Mouse (Mus musculus): Measurements from ENCODE around the gene Qrich1. TPM values are rescaled to one million over a fixed set of nuclear protein-coding genes. Genes with fewer than 3 reads are reported as not detected.

Qrich1 gene
- polyA plus RNA-seq, 1 experiment from 2014 or later = 58.1 TPM

DNA sequence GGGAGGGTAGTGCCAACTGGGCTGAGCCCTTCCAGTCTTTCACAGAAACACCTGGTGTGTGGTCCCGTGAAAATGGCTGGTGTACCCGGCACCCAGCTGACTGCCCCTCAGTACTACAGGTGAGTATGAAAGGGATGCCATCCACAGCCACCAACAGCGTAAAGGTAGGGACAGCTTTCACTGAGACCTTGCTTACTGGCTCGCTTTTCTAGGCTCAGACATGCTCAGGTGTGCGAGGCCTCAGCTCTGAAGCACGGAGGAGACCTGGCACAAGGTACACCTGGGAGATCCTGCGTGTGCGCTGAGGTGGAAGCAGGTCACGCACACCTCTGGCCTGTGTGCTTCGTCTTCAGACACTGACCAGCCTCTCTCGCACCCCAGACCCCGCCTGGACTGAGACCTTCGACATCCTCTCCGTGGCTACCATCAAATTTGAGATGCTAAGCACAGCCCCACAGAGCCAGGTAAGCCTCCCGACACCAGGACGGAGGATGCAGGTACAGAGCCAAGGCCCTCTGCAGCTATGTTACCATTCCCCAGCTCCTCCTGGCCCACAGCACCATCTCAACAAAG is 54.9 kb downstream of the Qrich1 start:
- Histone ChIP-seq H3K4me2 (replicated peaks; ENCODE audit: low read depth, low read length) (no peak overlapping the region), H3K36me3 (ENCODE audit: insufficient read depth, low read length) (peaks cover 11% of the 10 kb centered on the region), H3K4me1 (ENCODE audit: insufficient read depth, low read depth, low read length) (peaks cover 7% of the 10 kb centered on the region; the same call in 1 of the 2 replicates)

GRCm38 (mm10) chr9:108572321-108572720 is 55.7 kb downstream of the Qrich1 start:
- Histone ChIP-seq H3K4me3 (ENCODE audit: low read depth, low read length) (no peak overlapping the region), H3K4me2 (replicated peaks; ENCODE audit: low read depth, low read length) (no peak overlapping the region), H3K27ac (ENCODE audit: low read length) (no peak overlapping the region), H3K36me3 (ENCODE audit: insufficient read depth, low read length) (peaks cover 11% of the 10 kb centered on the region), H3K9ac (replicated peaks; ENCODE audit: low read depth) (no peak overlapping the region), H3K9me3 (ENCODE audit: low read length) (no peaks in the 10 kb centered on the region), H3K27me3 (replicated peaks; ENCODE audit: insufficient read depth, low read length) (no peaks in the 10 kb centered on the region), H3K4me1 (ENCODE audit: insufficient read depth, low read depth, low read length) (peaks cover 7% of the 10 kb centered on the region; the same call in 1 of the 2 replicates)
- TF ChIP-seq CTCF (IDR thresholded peaks at IDR 0.05) = no peak
- no peak for TF ChIP-seq EP300 (IDR thresholded peaks at IDR 0.05)
- ATAC-seq (no peak), DNase-seq (ENCODE audit: low spot score) (no peak)
- 73% methylated on average over 10 of the region's 10 CpGs for WGBS

More for the DNA sequence above, 54.9 kb downstream of the Qrich1 start:
- H3K9me3 ChIP-seq (ENCODE audit: low read length) = no peaks in the 10 kb centered on the region
- no peak overlapping the region for H3K9ac ChIP-seq (replicated peaks; ENCODE audit: low read depth)
- no peak for TF ChIP-seq CTCF (IDR thresholded peaks at IDR 0.05)
- no peak for TF ChIP-seq EP300 (IDR thresholded peaks at IDR 0.05)
- 91% methylated on average over 16 of the region's 16 CpGs for WGBS
- DNase-seq (ENCODE audit: low spot score) = no peak
- ATAC-seq = no peak
- no peak overlapping the region for H3K4me3 ChIP-seq (ENCODE audit: low read depth, low read length)
- H3K27ac ChIP-seq (ENCODE audit: low read length) = no peak overlapping the region
- no peaks in the 10 kb centered on the region for H3K27me3 ChIP-seq (replicated peaks; ENCODE audit: insufficient read depth, low read length)

DNA sequence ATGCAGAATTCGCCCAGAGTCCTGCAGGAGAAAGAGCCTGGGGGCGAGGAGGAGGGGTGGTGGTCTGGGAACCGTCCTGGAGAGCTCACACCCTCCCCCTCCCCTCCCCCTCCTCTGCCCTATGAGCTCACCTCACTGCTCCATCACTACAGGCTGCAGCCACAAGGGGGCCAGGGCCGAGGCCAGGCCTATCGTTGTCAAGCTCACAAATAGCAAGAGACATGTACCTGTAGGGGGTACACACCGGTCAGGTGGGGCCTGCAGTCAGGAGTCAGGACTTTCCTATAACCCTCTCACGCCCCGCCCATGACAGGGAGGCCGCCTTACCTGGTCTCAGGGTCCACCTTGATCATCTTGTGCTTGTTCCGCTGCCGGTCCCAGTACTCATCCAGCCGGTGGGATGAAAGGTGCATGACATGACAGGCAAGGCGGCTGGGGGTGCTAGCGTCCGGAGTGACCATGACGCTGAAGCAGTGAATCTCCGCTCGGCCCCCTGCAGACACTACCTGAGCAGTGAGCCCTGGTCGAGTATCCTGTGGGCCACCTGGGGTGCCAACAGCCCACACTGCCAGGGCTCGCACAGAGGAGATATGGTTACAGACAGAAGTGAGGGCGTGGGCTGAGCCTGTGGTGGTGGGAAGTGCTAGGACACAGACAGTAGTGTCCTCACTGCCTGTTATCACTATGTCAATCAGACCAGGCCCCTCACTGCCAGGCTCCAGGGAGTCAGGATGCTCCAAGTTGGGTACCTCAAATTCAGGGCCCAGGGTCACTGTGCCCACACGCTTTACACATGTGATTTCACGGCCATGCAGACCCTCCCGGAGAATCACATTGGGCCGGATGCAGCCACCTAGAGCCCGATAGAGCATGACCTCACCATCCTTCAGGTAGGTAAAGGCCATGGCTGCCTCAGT is 57.4 kb downstream of the Qrich1 start:
- no peak overlapping the region for H3K4me2 ChIP-seq (replicated peaks; ENCODE audit: low read depth, low read length)
- H3K9ac ChIP-seq (replicated peaks; ENCODE audit: low read depth) = no peak overlapping the region
- DNase-seq (ENCODE audit: low spot score) (peak; percentile 66), ATAC-seq (no peak)
- H3K36me3 ChIP-seq (ENCODE audit: insufficient read depth, low read length) = peaks cover 11% of the 10 kb centered on the region
- H3K4me3 ChIP-seq (ENCODE audit: low read depth, low read length) = no peak overlapping the region
- H3K9me3 ChIP-seq (ENCODE audit: low read length) = no peaks in the 10 kb centered on the region
- WGBS = 57% methylated on average over 26 of the region's 26 CpGs
- peaks cover 6% of the 10 kb centered on the region; the same call in 1 of the 2 replicates for H3K4me1 ChIP-seq (ENCODE audit: insufficient read depth, low read depth, low read length)
- H3K27ac ChIP-seq (ENCODE audit: low read length) = no peak overlapping the region
- H3K27me3 ChIP-seq (replicated peaks; ENCODE audit: insufficient read depth, low read length) = no peaks in the 10 kb centered on the region
- TF ChIP-seq CTCF (IDR thresholded peaks at IDR 0.05) = peak; percentile 74
- TF ChIP-seq EP300 (IDR thresholded peaks at IDR 0.05) = no peak

DNA sequence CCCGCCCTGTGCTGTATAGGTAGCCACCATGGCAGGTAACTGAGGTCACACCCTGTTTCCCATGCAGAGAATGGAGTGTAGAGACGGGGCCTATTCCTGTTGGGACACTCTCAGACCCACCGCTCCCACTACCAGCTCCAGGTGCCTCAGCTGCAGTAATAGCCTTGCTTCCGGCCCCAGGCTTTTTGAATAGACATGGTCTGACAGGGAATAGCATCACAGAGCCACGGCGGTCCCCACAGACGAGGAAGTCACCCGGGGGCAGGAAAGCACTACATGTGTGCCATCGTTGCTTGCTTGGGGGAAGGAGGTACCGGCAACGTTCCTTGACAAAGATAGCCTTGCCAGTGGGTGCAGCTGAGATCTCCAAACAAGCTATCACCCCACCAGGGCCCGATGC is 58.3 kb downstream of the Qrich1 start:
- ATAC-seq = no peak
- WGBS = 86% methylated on average over 12 of the region's 12 CpGs
- H3K36me3 ChIP-seq (ENCODE audit: insufficient read depth, low read length) = peaks cover 11% of the 10 kb centered on the region

GRCm38 (mm10) chr9:108575321-108576297 is 59.0 kb downstream of the Qrich1 start:
- WGBS = 77% methylated on average over 37 of the region's 37 CpGs
- Histone ChIP-seq H3K4me1 (ENCODE audit: insufficient read depth, low read depth, low read length) (0 out of 2 replicates have a peak, but pooled peaks cover 6% of the 10 kb centered on the region), H3K9me3 (ENCODE audit: low read length) (no peaks in the 10 kb centered on the region), H3K4me3 (ENCODE audit: low read depth, low read length) (no peak overlapping the region), H3K27ac (ENCODE audit: low read length) (no peak overlapping the region), H3K9ac (replicated peaks; ENCODE audit: low read depth) (no peak overlapping the region), H3K4me2 (replicated peaks; ENCODE audit: low read depth, low read length) (no peak overlapping the region), H3K27me3 (replicated peaks; ENCODE audit: insufficient read depth, low read length) (no peaks in the 10 kb centered on the region), H3K36me3 (ENCODE audit: insufficient read depth, low read length) (peaks cover 11% of the 10 kb centered on the region)
- DNase-seq (ENCODE audit: low spot score) (no peak), ATAC-seq (no peak)
- TF ChIP-seq EP300 (IDR thresholded peaks at IDR 0.05) (no peak), CTCF (IDR thresholded peaks at IDR 0.05) (no peak)

More for the DNA sequence above, 58.3 kb downstream of the Qrich1 start:
- H3K4me2 ChIP-seq (replicated peaks; ENCODE audit: low read depth, low read length) = no peak overlapping the region
- no peak for DNase-seq (ENCODE audit: low spot score)
- no peak overlapping the region for H3K27ac ChIP-seq (ENCODE audit: low read length)
- H3K4me3 ChIP-seq (ENCODE audit: low read depth, low read length) = no peak overlapping the region
- no peak overlapping the region for H3K9ac ChIP-seq (replicated peaks; ENCODE audit: low read depth)
- H3K9me3 ChIP-seq (ENCODE audit: low read length) = no peaks in the 10 kb centered on the region
- H3K27me3 ChIP-seq (replicated peaks; ENCODE audit: insufficient read depth, low read length) = no peaks in the 10 kb centered on the region
- TF ChIP-seq EP300 (IDR thresholded peaks at IDR 0.05) = no peak
- TF ChIP-seq CTCF (IDR thresholded peaks at IDR 0.05) = no peak
- peaks cover 6% of the 10 kb centered on the region; the same call in 1 of the 2 replicates for H3K4me1 ChIP-seq (ENCODE audit: insufficient read depth, low read depth, low read length)
